ENCODE assay signal across 23 mouse cellular contexts in genomic region chr12:119410522-119410921, GRCm38 (mm10).
DNase-seq lines count a peak whose midpoint lies in the region; ATAC-seq lines count a peak whose summit lies in the region.
"Had no signal": no experiment of that assay in that cellular context is flagged by ENCODE, and none has a peak within 500 bp of the region (broad histone marks: within the 10 kb centered on the region; RNA-seq: fewer than 3 reads in every experiment).

No protein-coding gene starts in this region.

- H3K4me1 ChIP-seq in forebrain, embryonic 12.5 days, result no peaks in the 10 kb centered on the region
- H3K4me1 ChIP-seq: embryonic facial prominence, embryonic 10.5 days; embryonic facial prominence, embryonic 12.5 days had no signal

- no peak for DNase-seq in frontal cortex, postnatal 14 days (ENCODE audit: low spot score in 2 of 2)
- peak; percentile 22 for DNase-seq in left cerebral cortex, adult 11 months (ENCODE audit: low spot score)
- no peak for DNase-seq in left cerebral cortex, postnatal 4 days
- peak; percentile 48 for DNase-seq in brain, adult 2 months (ENCODE audit: low read depth, low spot score)
- DNase-seq: adrenal gland, postnatal 10 days; adrenal gland, postnatal 25 days; B cell, adult 2 months; cerebellum, adult 11-12 months; cerebellum, adult 2 months; cerebellum, adult 9-10 months; cerebellum, postnatal 10 days; cerebellum, postnatal 25 days had no signal

- H3K4me3 ChIP-seq in forebrain, embryonic 12.5 days (replicated peaks), result no peak overlapping the region
- H3K4me3 ChIP-seq: embryonic facial prominence, embryonic 10.5 days; embryonic facial prominence, embryonic 12.5 days had no signal

- H3K9ac ChIP-seq in forebrain, embryonic 12.5 days, result no peak overlapping the region
- H3K9ac ChIP-seq: embryonic facial prominence, embryonic 12.5 days had no signal

- intact Hi-C loops in left cerebral cortex, postnatal 4 days (cut with DNase I), result no loop called here

- no peaks in the 10 kb centered on the region for H3K27me3 ChIP-seq in forebrain, embryonic 12.5 days
- H3K27me3 ChIP-seq: CH12.LX; embryonic facial prominence, embryonic 12.5 days had no signal

- H3K9me3 ChIP-seq in forebrain, embryonic 12.5 days, result no peaks in the 10 kb centered on the region
- H3K9me3 ChIP-seq: embryonic facial prominence, embryonic 10.5 days; embryonic facial prominence, embryonic 12.5 days; G1E had no signal

- no peak overlapping the region for H3K4me2 ChIP-seq in forebrain, embryonic 12.5 days
- H3K4me2 ChIP-seq: embryonic facial prominence, embryonic 12.5 days had no signal

- ATAC-seq in frontal cortex, adult (ENCODE audit: low TSS enrichment), result peak; percentile 98
- ATAC-seq in forebrain, embryonic 12.5 days (ENCODE audit: low FRiP score), result no peak
- ATAC-seq: activated CD4-positive, CD25-positive, alpha-beta regulatory T cell, adult 4 months; CD4-positive, CD25-positive, alpha-beta regulatory T cell, adult 4 months; forebrain, embryonic 14.5 days; forebrain, embryonic 16.5 days; Patski had no signal

- H3K36me3 ChIP-seq in forebrain, embryonic 12.5 days (replicated peaks), result no peaks in the 10 kb centered on the region
- H3K36me3 ChIP-seq: embryonic facial prominence, embryonic 10.5 days; embryonic facial prominence, embryonic 12.5 days; G1E had no signal

- H3K27ac ChIP-seq in forebrain, embryonic 12.5 days, result no peak overlapping the region
- H3K27ac ChIP-seq: embryonic facial prominence, embryonic 10.5 days; embryonic facial prominence, embryonic 12.5 days had no signal

Comparison
In these comparisons a context has a peak if more than half of its experiments do, and no peak if none do; other contexts are left out.
1. DNase-seq: peak in left cerebral cortex, adult 11 months (single experiment) and brain, adult 2 months (single experiment); none in frontal cortex, postnatal 14 days (0 of 2) and left cerebral cortex, postnatal 4 days (single experiment).